Mouse (Mus musculus): Measurements from ENCODE around the gene Bptf. TPM values are rescaled to one million over a fixed set of nuclear protein-coding genes. Genes with fewer than 3 reads are reported as not detected.
"Not testable (repeated sequence)": the region's sequence is repeated elsewhere in the genome, so short reads cannot be mapped to it uniquely, and the experiment has no call there.

The Bptf gene
- polyA plus RNA-seq, 1 experiment: 17.7 TPM

DNA sequence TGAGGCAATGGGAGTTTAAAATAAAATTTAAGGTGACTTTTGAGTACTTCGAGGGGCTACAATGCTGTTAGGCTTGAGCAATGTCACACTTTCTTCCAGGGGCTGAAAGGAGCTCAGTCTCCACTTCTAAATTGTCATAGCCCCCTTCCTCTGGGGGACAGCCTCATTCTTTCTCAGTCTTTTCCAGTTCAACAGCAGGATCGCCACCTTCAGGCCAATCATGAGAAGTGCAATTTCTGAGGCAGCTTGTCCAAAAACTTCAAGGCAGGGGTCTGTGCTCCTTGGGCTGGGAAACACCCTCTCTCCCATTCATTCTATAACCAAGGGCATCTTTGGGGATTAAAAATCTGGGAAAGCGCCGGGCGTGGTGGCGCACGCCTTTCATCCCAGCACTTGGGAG is 19.9 kb upstream of the Bptf start:
- Histone ChIP-seq H3K4me1 (ENCODE audit: control insufficient read depth, insufficient read depth, low read length) (no peaks in the 10 kb centered on the region), H3K4me3 (ENCODE audit: control insufficient read depth, low read depth, low read length) (no peak overlapping the region), H3K27me3 (ENCODE audit: control insufficient read depth, insufficient read depth, low read length) (no peaks in the 10 kb centered on the region), H3K27ac (ENCODE audit: control insufficient read depth, insufficient read depth, low read depth, low read length) (no peak overlapping the region), H3K36me3 (ENCODE audit: control insufficient read depth, insufficient read depth, low read length) (no peaks in the 10 kb centered on the region)
- peak; percentile 39; the same call in 1 of the 2 replicates for TF ChIP-seq CTCF (IDR thresholded peaks at IDR 0.05; ENCODE audit: control insufficient read depth, insufficient read depth, insufficient replicate concordance, low read depth, low read length)
- no peak for TF ChIP-seq POLR2A (IDR thresholded peaks at IDR 0.05; ENCODE audit: control insufficient read depth, low read depth, low read length)

DNA sequence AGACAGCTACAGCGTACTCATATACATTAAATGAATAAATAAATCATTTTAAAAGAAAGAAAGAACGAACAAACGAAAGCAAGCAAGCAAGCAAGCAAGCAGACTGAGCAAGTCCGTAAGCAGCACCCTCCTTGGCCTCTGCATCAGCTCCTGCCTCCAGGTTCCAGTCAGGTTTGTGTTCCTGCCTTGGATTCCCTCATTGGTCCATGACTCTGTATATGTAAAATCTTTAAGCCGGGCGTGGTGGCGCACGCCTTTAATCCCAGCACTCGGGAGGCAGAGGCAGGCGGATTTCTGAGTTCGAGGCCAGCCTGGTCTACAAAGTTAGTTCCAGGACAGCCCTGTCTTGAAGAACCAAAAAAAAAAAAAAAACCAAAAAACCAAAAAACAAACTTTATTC is 12.0 kb upstream of the Bptf start:
- H3K4me3 ChIP-seq (ENCODE audit: control insufficient read depth, low read depth, low read length); H3K36me3 ChIP-seq (ENCODE audit: control insufficient read depth, insufficient read depth, low read length); H3K27ac ChIP-seq (ENCODE audit: control insufficient read depth, insufficient read depth, low read depth, low read length); H3K4me1 ChIP-seq (ENCODE audit: control insufficient read depth, insufficient read depth, low read length); H3K27me3 ChIP-seq (ENCODE audit: control insufficient read depth, insufficient read depth, low read length): not testable (repeated sequence)

DNA sequence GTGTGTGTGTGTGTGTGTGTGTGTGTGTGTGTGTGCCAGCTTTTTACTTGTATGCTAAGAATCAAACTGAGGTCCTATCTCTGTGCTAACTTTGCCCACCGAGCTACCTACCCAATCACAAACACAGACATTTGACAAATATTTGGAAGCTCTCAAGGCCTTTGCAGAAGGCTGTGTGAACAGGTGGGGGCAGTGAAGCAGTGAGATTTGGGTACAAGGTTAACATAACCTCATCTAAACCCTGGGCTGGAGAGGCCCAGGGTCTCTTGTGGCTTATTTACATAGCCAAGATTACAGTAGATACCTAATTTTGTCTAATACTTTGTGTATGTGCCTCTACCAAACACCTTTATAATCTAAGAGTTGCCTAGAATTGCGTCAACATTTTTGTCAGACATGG is 10.5 kb upstream of the Bptf start:
- TF ChIP-seq POLR2A (IDR thresholded peaks at IDR 0.05; ENCODE audit: control insufficient read depth, low read depth, low read length) (no peak), CTCF (IDR thresholded peaks at IDR 0.05; ENCODE audit: control insufficient read depth, insufficient read depth, insufficient replicate concordance, low read depth, low read length) (no peak)
- H3K36me3 ChIP-seq (ENCODE audit: control insufficient read depth, insufficient read depth, low read length): no peaks in the 10 kb centered on the region
- no peak overlapping the region for H3K27ac ChIP-seq (ENCODE audit: control insufficient read depth, insufficient read depth, low read depth, low read length)
- H3K4me3 ChIP-seq (ENCODE audit: control insufficient read depth, low read depth, low read length): no peak overlapping the region
- no peaks in the 10 kb centered on the region for H3K4me1 ChIP-seq (ENCODE audit: control insufficient read depth, insufficient read depth, low read length)
- H3K27me3 ChIP-seq (ENCODE audit: control insufficient read depth, insufficient read depth, low read length): no peaks in the 10 kb centered on the region

DNA sequence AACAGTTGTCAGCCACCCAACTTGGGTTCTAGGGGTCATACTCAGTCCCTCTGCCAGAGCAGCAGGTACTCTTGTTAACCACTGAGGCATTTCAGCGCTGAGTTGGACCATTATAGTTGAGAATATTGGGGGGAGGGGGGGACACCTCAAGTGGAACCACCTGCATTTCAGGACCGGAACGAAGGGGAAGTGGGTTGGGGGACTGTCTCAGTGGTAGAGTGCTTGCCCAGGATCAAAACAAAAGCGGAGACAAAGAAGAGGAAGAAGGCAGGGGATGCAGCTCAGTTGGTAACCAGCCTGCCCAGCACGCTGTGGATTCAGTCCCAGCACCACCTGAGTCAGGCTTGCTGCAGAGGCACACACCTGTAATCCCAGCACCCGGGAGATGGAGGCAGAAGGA is 8.8 kb upstream of the Bptf start:
- Histone ChIP-seq H3K27ac (ENCODE audit: control insufficient read depth, insufficient read depth, low read depth, low read length) (no peak overlapping the region), H3K27me3 (ENCODE audit: control insufficient read depth, insufficient read depth, low read length) (no peaks in the 10 kb centered on the region)
- TF ChIP-seq CTCF (IDR thresholded peaks at IDR 0.05; ENCODE audit: control insufficient read depth, insufficient read depth, insufficient replicate concordance, low read depth, low read length): no peak
- TF ChIP-seq POLR2A (IDR thresholded peaks at IDR 0.05; ENCODE audit: control insufficient read depth, low read depth, low read length): no peak

DNA sequence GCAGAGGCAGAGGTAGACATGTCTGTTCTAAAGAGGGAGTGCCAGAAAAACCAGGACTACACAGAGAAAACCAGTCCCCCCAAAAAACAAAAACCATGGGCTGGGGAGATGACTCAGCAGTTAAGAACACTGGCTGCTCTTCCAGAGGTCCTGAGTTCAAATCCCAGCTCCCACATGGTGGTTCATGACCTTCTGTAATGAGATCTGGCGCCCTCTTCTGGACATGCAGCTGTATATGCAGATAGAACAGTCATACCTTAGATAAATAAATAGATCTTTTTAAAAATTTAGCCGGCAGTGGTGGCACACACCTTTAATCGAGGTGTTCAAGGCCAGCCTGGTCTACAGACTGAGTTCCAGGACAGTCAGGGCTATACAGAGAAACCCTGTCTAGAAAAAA is 6.7 kb upstream of the Bptf start:
- TF ChIP-seq CTCF (IDR thresholded peaks at IDR 0.05; ENCODE audit: control insufficient read depth, insufficient read depth, insufficient replicate concordance, low read depth, low read length): no peak
- no peak for TF ChIP-seq POLR2A (IDR thresholded peaks at IDR 0.05; ENCODE audit: control insufficient read depth, low read depth, low read length)
- no peaks in the 10 kb centered on the region for H3K4me1 ChIP-seq (ENCODE audit: control insufficient read depth, insufficient read depth, low read length)
- no peaks in the 10 kb centered on the region for H3K36me3 ChIP-seq (ENCODE audit: control insufficient read depth, insufficient read depth, low read length)
- no peak overlapping the region for H3K27ac ChIP-seq (ENCODE audit: control insufficient read depth, insufficient read depth, low read depth, low read length)
- H3K27me3 ChIP-seq (ENCODE audit: control insufficient read depth, insufficient read depth, low read length): no peaks in the 10 kb centered on the region
- no peak overlapping the region for H3K4me3 ChIP-seq (ENCODE audit: control insufficient read depth, low read depth, low read length)

More for the DNA sequence above, 8.8 kb upstream of the Bptf start:
- Histone ChIP-seq H3K36me3 (ENCODE audit: control insufficient read depth, insufficient read depth, low read length) (no peaks in the 10 kb centered on the region), H3K4me3 (ENCODE audit: control insufficient read depth, low read depth, low read length) (no peak overlapping the region), H3K4me1 (ENCODE audit: control insufficient read depth, insufficient read depth, low read length) (no peaks in the 10 kb centered on the region)

DNA sequence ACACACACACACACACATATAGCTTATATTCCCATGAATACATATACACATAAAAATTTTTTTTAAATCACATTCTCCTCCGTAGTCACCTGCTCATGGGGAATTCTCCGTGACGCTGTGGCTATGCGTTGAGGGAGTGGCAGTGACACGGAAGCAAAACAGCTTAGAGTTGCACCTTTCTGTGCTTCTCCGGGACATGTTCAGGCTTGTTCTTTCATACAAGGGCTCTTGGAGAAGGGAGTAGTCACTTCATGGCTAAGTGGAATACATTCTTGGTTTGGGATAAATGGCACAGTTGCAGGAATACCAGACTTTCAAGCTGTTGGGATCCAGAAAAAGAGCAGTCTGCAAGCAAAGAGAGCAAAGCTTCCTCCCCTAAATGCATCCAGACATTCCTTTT is 5.7 kb upstream of the Bptf start:
- no peak overlapping the region for H3K27ac ChIP-seq (ENCODE audit: control insufficient read depth, insufficient read depth, low read depth, low read length)
- H3K4me3 ChIP-seq (ENCODE audit: control insufficient read depth, low read depth, low read length): no peak overlapping the region
- TF ChIP-seq CTCF (IDR thresholded peaks at IDR 0.05; ENCODE audit: control insufficient read depth, insufficient read depth, insufficient replicate concordance, low read depth, low read length) (no peak), POLR2A (IDR thresholded peaks at IDR 0.05; ENCODE audit: control insufficient read depth, low read depth, low read length) (no peak)

DNA sequence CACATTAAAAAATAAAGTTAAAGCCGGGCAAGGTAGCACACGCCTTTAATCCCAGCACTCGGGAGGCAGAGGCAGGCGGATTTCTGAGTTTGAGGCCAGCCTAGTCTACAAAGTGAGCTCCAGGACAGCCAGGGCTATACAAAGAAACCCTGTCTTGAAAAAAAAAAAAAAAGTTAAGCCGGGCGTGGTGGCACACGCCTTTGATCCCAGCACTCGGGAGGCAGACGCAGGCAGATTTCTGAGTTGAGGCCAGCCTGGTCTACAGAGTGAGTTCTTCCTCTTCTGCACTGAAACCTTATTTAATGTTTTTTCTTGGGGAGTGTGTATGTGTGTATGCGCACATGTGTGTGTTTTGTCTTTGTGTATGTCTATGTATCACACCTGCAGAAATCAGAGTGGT is 4.5 kb upstream of the Bptf start:
- not testable (repeated sequence) for H3K36me3 ChIP-seq (ENCODE audit: control insufficient read depth, insufficient read depth, low read length); H3K4me3 ChIP-seq (ENCODE audit: control insufficient read depth, low read depth, low read length); H3K4me1 ChIP-seq (ENCODE audit: control insufficient read depth, insufficient read depth, low read length); H3K27ac ChIP-seq (ENCODE audit: control insufficient read depth, insufficient read depth, low read depth, low read length); H3K27me3 ChIP-seq (ENCODE audit: control insufficient read depth, insufficient read depth, low read length)

More for the DNA sequence above, 5.7 kb upstream of the Bptf start:
- H3K36me3 ChIP-seq (ENCODE audit: control insufficient read depth, insufficient read depth, low read length): no peaks in the 10 kb centered on the region
- H3K27me3 ChIP-seq (ENCODE audit: control insufficient read depth, insufficient read depth, low read length): no peaks in the 10 kb centered on the region
- peaks cover under 1% of the 10 kb centered on the region for H3K4me1 ChIP-seq (ENCODE audit: control insufficient read depth, insufficient read depth, low read length)

DNA sequence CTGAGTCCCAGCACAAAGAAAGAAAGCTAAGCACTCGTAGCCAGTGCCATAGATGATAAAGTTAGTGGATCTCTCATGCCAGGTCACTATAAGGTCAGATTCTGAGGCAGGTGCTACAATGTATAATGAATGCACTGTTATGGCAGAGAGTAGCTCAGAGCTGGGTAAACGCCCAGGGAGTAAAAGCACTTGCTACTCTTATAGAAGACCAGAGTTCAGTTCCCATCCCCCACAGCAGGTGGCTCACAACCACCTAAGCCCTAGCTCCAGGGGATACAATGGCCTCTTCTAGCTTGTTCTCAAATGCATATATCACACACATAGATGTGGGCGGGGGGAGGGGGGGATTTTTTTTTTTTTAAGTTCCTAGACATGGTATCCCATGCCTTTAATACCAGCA is 3.8 kb upstream of the Bptf start:
- H3K4me1 ChIP-seq (ENCODE audit: control insufficient read depth, insufficient read depth, low read length): peaks cover 8% of the 10 kb centered on the region
- H3K27me3 ChIP-seq (ENCODE audit: control insufficient read depth, insufficient read depth, low read length): no peaks in the 10 kb centered on the region
- no peak for TF ChIP-seq CTCF (IDR thresholded peaks at IDR 0.05; ENCODE audit: control insufficient read depth, insufficient read depth, insufficient replicate concordance, low read depth, low read length)
- TF ChIP-seq POLR2A (IDR thresholded peaks at IDR 0.05; ENCODE audit: control insufficient read depth, low read depth, low read length): no peak
- H3K4me3 ChIP-seq (ENCODE audit: control insufficient read depth, low read depth, low read length): no peak overlapping the region
- no peak overlapping the region for H3K27ac ChIP-seq (ENCODE audit: control insufficient read depth, insufficient read depth, low read depth, low read length)
- no peaks in the 10 kb centered on the region for H3K36me3 ChIP-seq (ENCODE audit: control insufficient read depth, insufficient read depth, low read length)
